Comparison of ENCODE assay signal across 9 mouse cellular contexts in genomic region chr16:23127311-23127672, GRCm38 (mm10). TPM values are rescaled to one million over a fixed set of nuclear protein-coding genes. Genes with fewer than 3 reads are reported as not detected.
DNase-seq lines count a peak whose midpoint lies in the region; ATAC-seq and TF ChIP-seq lines count a peak whose summit lies in the region.
"Had no signal": no experiment of that assay in that cellular context is flagged by ENCODE, and none has a peak within 500 bp of the region (broad histone marks: within the 10 kb centered on the region; RNA-seq: fewer than 3 reads in every experiment).

No protein-coding gene starts in this region.

- TF ChIP-seq POLR2A in small intestine, adult 2 months (IDR thresholded peaks at IDR 0.05; ENCODE audit: low read depth, low read length) = no peak

- WGBS in forebrain, embryonic 10.5 days = 0% methylated on average over 4 of the region's 4 CpGs
- WGBS in limb, embryonic 13.5 days = under 1% methylated on average over 4 of the region's 4 CpGs
- WGBS in small intestine, adult 2 months = 1% methylated on average over 4 of the region's 4 CpGs

- H3K27me3 ChIP-seq in megakaryocyte, embryonic 14.5 days (replicated peaks) = no peaks in the 10 kb centered on the region
- H3K27me3 ChIP-seq in forebrain, embryonic 10.5 days (ENCODE audit: poor library complexity, severe bottlenecking) = no peaks in the 10 kb centered on the region
- no peaks in the 10 kb centered on the region for H3K27me3 ChIP-seq in limb, embryonic 13.5 days
- H3K27me3 ChIP-seq in small intestine, adult 2 months (ENCODE audit: control insufficient read depth, insufficient read depth, low read length) = no peaks in the 10 kb centered on the region

- peaks cover 25% of the 10 kb centered on the region for H3K36me3 ChIP-seq in megakaryocyte, embryonic 14.5 days (replicated peaks; ENCODE audit: low read length)
- H3K36me3 ChIP-seq in forebrain, embryonic 10.5 days (replicated peaks) = peaks cover 34% of the 10 kb centered on the region
- peaks cover 19% of the 10 kb centered on the region for H3K36me3 ChIP-seq in limb, embryonic 13.5 days
- H3K36me3 ChIP-seq in small intestine, adult 2 months (ENCODE audit: control insufficient read depth, insufficient read depth, low read length) = peaks cover 3% of the 10 kb centered on the region

- no peak for DNase-seq in forebrain, embryonic 10.5 days (ENCODE audit: extremely low spot score, low spot score)
- DNase-seq in urinary bladder, postnatal 4 days (ENCODE audit: low spot score in 2 of 2) = no peak
- DNase-seq in spleen, postnatal 14 days (ENCODE audit: low spot score in 2 of 2) = no peak
- no peak for DNase-seq in spleen, postnatal 10 days (ENCODE audit: low spot score in 2 of 2)

- H3K9ac ChIP-seq in limb, embryonic 13.5 days = peak overlapping the region; percentile 89

- peak overlapping the region; percentile 96 for H3K4me3 ChIP-seq in megakaryocyte, embryonic 14.5 days (replicated peaks)
- H3K4me3 ChIP-seq in forebrain, embryonic 10.5 days = peak overlapping the region; percentile 71
- H3K4me3 ChIP-seq in limb, embryonic 13.5 days = peak overlapping the region; percentile 75
- peak overlapping the region; percentile 71 for H3K4me3 ChIP-seq in small intestine, adult 2 months (ENCODE audit: low read depth, low read length)

- TF ChIP-seq CTCF in small intestine, adult 2 months (IDR thresholded peaks at IDR 0.05; ENCODE audit: extremely low read depth, insufficient read length, insufficient replicate concordance, low read depth, low read length) = no peak

- peak overlapping the region; percentile 95 for H3K27ac ChIP-seq in forebrain, embryonic 10.5 days
- peak overlapping the region; percentile 98 for H3K27ac ChIP-seq in limb, embryonic 13.5 days
- no peak overlapping the region for H3K27ac ChIP-seq in small intestine, adult 2 months (ENCODE audit: insufficient read depth, low read depth, low read length)

- H3K4me1 ChIP-seq in megakaryocyte, embryonic 14.5 days = peaks cover 36% of the 10 kb centered on the region
- peaks cover 20% of the 10 kb centered on the region for H3K4me1 ChIP-seq in forebrain, embryonic 10.5 days
- H3K4me1 ChIP-seq in limb, embryonic 13.5 days = peaks cover 14% of the 10 kb centered on the region
- H3K4me1 ChIP-seq in small intestine, adult 2 months (ENCODE audit: control insufficient read depth, insufficient read depth, insufficient read length, low read length) = peaks cover 2% of the 10 kb centered on the region; the same call in 1 of the 2 replicates

- no peak; the same call in 1 of the 2 replicates for ATAC-seq in megakaryocyte, adult 5-6 weeks (ENCODE audit: poor library complexity, severe bottlenecking)
- ATAC-seq in limb, embryonic 13.5 days (ENCODE audit: low FRiP score, low read depth) = peak; percentile 20; the same call in 1 of the 2 replicates

- H3K9me3 ChIP-seq in megakaryocyte, embryonic 14.5 days = no peaks in the 10 kb centered on the region
- H3K9me3 ChIP-seq in forebrain, embryonic 10.5 days = no peaks in the 10 kb centered on the region
- H3K9me3 ChIP-seq in limb, embryonic 13.5 days = no peaks in the 10 kb centered on the region

- peak overlapping the region; percentile 86 for H3K4me2 ChIP-seq in limb, embryonic 13.5 days (replicated peaks)

RNA-seq across cellular contexts. Expression of gene Rfc4, which starts 0.2 kb away (rescaled TPM):
- 26.5 TPM in 1 of 2 replicates, not detected in the other for polyA plus RNA-seq in megakaryocyte, embryonic 14.5 days (2012; ENCODE audit: insufficient read depth, low replicate concordance)
- total RNA-seq in megakaryocyte, adult 5-6 weeks (2015) = 107 and 122 TPM in 2 replicates
- total RNA-seq in megakaryocyte, adult 5-6 weeks (2017) = 42.3 and 45.5 TPM in 2 replicates
- 257 and 263 TPM in 2 replicates for polyA plus RNA-seq in forebrain, embryonic 10.5 days (2016; fragmentation: Nextera tagmentation; extraction: Ambion mirVana)
- 136 TPM in 2 replicates for polyA plus RNA-seq in limb, embryonic 13.5 days (2015; fragmentation: Nextera tagmentation; extraction: Ambion mirVana)
- polyA plus RNA-seq in small intestine, adult 2 months (2012; rRNA removed) = 0.25 and 0.98 TPM in 2 replicates

RNA-seq across cellular contexts. Expression of gene Adipoq, which starts 19.0 kb away (rescaled TPM):
- not detected in 2 replicates for polyA plus RNA-seq in megakaryocyte, embryonic 14.5 days (2012; ENCODE audit: insufficient read depth, low replicate concordance)
- total RNA-seq in megakaryocyte, adult 5-6 weeks (2015) = 0.55 and 0.80 TPM in 2 replicates
- total RNA-seq in megakaryocyte, adult 5-6 weeks (2017) = 0.40 and 1.7 TPM in 2 replicates
- polyA plus RNA-seq in forebrain, embryonic 10.5 days (2016; fragmentation: Nextera tagmentation; extraction: Ambion mirVana) = not detected in 2 replicates
- polyA plus RNA-seq in limb, embryonic 13.5 days (2015; fragmentation: Nextera tagmentation; extraction: Ambion mirVana) = 0.11 TPM in 1 of 2 replicates, not detected in the other
- 1.0 and 2.5 TPM in 2 replicates for polyA plus RNA-seq in small intestine, adult 2 months (2012; rRNA removed)
- total RNA-seq: layer of hippocampus, postnatal 14 days had no signal

RNA-seq across cellular contexts. Expression of gene Eif4a2, which starts 20.0 kb away (rescaled TPM):
- polyA plus RNA-seq in megakaryocyte, embryonic 14.5 days (2012; ENCODE audit: insufficient read depth, low replicate concordance) = 5.3 TPM in 1 of 2 replicates, not detected in the other
- 299 and 324 TPM in 2 replicates for total RNA-seq in megakaryocyte, adult 5-6 weeks (2015)
- total RNA-seq in megakaryocyte, adult 5-6 weeks (2017) = 454 and 463 TPM in 2 replicates
- 170 and 175 TPM in 2 replicates for polyA plus RNA-seq in forebrain, embryonic 10.5 days (2016; fragmentation: Nextera tagmentation; extraction: Ambion mirVana)
- 249 and 265 TPM in 2 replicates for polyA plus RNA-seq in limb, embryonic 13.5 days (2015; fragmentation: Nextera tagmentation; extraction: Ambion mirVana)
- polyA plus RNA-seq in small intestine, adult 2 months (2012; rRNA removed) = 9.0 and 17.2 TPM in 2 replicates
